Mouse (Mus musculus) erythroid progenitor cell, adult 5-6 weeks (primary cell): ENCODE data around the gene Castor1. TPM values are rescaled to one million over a fixed set of nuclear protein-coding genes. Genes with fewer than 3 reads are reported as not detected.
A peak's percentile ranks its signal among the peaks of the same experiment; 100 is the strongest.

Experiments used
- ATAC-seq: replicated peaks from 2 replicates; pipeline ENCODE4 v1.8.0; 2016; ENCODE audit warnings: moderate number of reproducible peaks, mild to moderate bottlenecking, moderate TSS enrichment, inconsistent platforms; ENCODE audit not compliant: poor library complexity, low FRiP score, severe bottlenecking
- total RNA-seq, 2 experiments: library from RNA; stranded (forward) in 1 of 2; stranded (reverse) in 1 of 2; fragments of 150-400 nt in 1 of 2; fragments of 186-747, 209-891 nt in 1 of 2; gene quantifications; 2 replicates each; pipeline versions ENCODE4 v1.2.3 to v1.2.4; 2015 to 2017; ENCODE audit warnings: low replicate concordance in 2 of 2

The Castor1 gene
- total RNA-seq, 2 experiments from 2014 or later: not detected

GRCm38 (mm10) chr11:4228463-4228862 is 10.4 kb downstream of the Castor1 start:
- ATAC-seq: no peak

GRCm38 (mm10) chr11:4229841-4230240 is 11.8 kb downstream of the Castor1 start:
- no peak for ATAC-seq

GRCm38 (mm10) chr11:4231435-4231834 is 13.4 kb downstream of the Castor1 start:
- ATAC-seq: no peak

GRCm38 (mm10) chr11:4232644-4233043 is 14.6 kb downstream of the Castor1 start:
- ATAC-seq: no peak

GRCm38 (mm10) chr11:4235052-4235655 is 17.1 kb downstream of the Castor1 start:
- no peak for ATAC-seq

GRCm38 (mm10) chr11:4235665-4236545 is 17.9 kb downstream of the Castor1 start, which contains the start of gene Osm:
Gene Osm, plus strand, starts transcription at chr11:4236420.
- ATAC-seq: peak; percentile 56

GRCm38 (mm10) chr11:4236546-4237067 is 18.6 kb downstream of the Castor1 start:
- ATAC-seq: peak; percentile 61

- ATAC-seq: no peak
These were observed 19.4 kb downstream of the Castor1 start for GRCm38 (mm10) chr11:4237389-4237912.

- no peak for ATAC-seq
These were observed 20.1 kb downstream of the Castor1 start for GRCm38 (mm10) chr11:4238167-4238566.

GRCm38 (mm10) chr11:4239691-4240090 is 21.7 kb downstream of the Castor1 start:
- ATAC-seq: no peak

GRCm38 (mm10) chr11:4240151-4240550 is 22.1 kb downstream of the Castor1 start:
- ATAC-seq: no peak

- no peak for ATAC-seq
These were observed 23.2 kb downstream of the Castor1 start for GRCm38 (mm10) chr11:4241180-4241579.

- no peak for ATAC-seq
These were observed 28.1 kb downstream of the Castor1 start for GRCm38 (mm10) chr11:4246126-4246525.

GRCm38 (mm10) chr11:4246623-4247022 is 28.6 kb downstream of the Castor1 start:
- ATAC-seq: no peak

GRCm38 (mm10) chr11:4247201-4247959 is 29.4 kb downstream of the Castor1 start:
- ATAC-seq: no peak

GRCm38 (mm10) chr11:4249151-4249550 is 31.1 kb downstream of the Castor1 start:
- ATAC-seq: no peak

- no peak for ATAC-seq
These were observed 32.3 kb downstream of the Castor1 start for GRCm38 (mm10) chr11:4250290-4250689.

- ATAC-seq: no peak
These were observed 33.4 kb downstream of the Castor1 start for GRCm38 (mm10) chr11:4251376-4251775.

GRCm38 (mm10) chr11:4252886-4253285 is 34.9 kb downstream of the Castor1 start:
- no peak for ATAC-seq
